Mouse (Mus musculus): ENCODE measurements around the gene Srgap1. TPM values are rescaled to one million over a fixed set of nuclear protein-coding genes. Genes with fewer than 3 reads are reported as not detected.

Gene Srgap1
- polyA plus RNA-seq, 1 experiment from 2014 or later, result 30.7 TPM

GRCm38 (mm10) chr10:121820846-121821245, 226.3 kb downstream of the Srgap1 start:
- Histone ChIP-seq H3K36me3 (peaks cover 38% of the 10 kb centered on the region), H3K4me3 (replicated peaks) (no peak overlapping the region), H3K9ac (replicated peaks) (no peak overlapping the region), H3K9me3 (replicated peaks) (no peaks in the 10 kb centered on the region), H3K4me2 (no peak overlapping the region), H3K4me1 (no peaks in the 10 kb centered on the region), H3K27ac (replicated peaks) (no peak overlapping the region), H3K27me3 (replicated peaks) (no peaks in the 10 kb centered on the region)
- WGBS, result 86% methylated on average over 7 of the region's 7 CpGs
- no peak for ATAC-seq (ENCODE audit: low FRiP score)

DNA sequence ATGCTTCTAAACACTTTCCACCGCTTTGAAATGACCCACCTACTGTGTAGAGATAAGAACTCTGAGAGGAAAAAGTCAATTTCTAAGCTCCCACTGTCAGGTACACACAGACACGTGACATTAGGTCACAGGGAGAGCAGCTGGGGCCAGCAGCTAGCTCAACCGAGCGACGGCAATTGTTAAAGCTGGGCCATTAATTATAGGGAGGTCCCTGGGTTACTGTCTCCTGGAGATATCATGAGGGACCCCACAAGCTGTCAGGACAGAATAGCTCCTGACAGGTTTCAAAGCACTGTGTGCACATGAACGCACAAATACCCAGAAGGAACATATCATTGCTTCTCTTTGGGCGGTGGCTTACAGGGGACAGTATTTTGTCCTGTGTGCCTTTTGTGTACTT, 229.1 kb downstream of the Srgap1 start:
- Histone ChIP-seq H3K4me3 (replicated peaks) (no peak overlapping the region), H3K9me3 (replicated peaks) (no peaks in the 10 kb centered on the region), H3K36me3 (peaks cover 36% of the 10 kb centered on the region; the same call in 1 of the 2 replicates), H3K4me2 (no peak overlapping the region), H3K27me3 (replicated peaks) (no peaks in the 10 kb centered on the region), H3K27ac (replicated peaks) (no peak overlapping the region), H3K4me1 (no peaks in the 10 kb centered on the region), H3K9ac (replicated peaks) (no peak overlapping the region)
- no peak for ATAC-seq (ENCODE audit: low FRiP score)
- 26% methylated on average over 7 of the region's 7 CpGs for WGBS

GRCm38 (mm10) chr10:121807771-121808170, 239.3 kb downstream of the Srgap1 start:
- Histone ChIP-seq H3K27ac (replicated peaks) (no peak overlapping the region), H3K4me1 (no peaks in the 10 kb centered on the region), H3K27me3 (replicated peaks) (no peaks in the 10 kb centered on the region), H3K9me3 (replicated peaks) (no peaks in the 10 kb centered on the region), H3K9ac (replicated peaks) (no peak overlapping the region), H3K4me3 (replicated peaks) (no peak overlapping the region), H3K4me2 (no peak overlapping the region), H3K36me3 (peaks cover 14% of the 10 kb centered on the region; the same call in 1 of the 2 replicates)
- no peak for ATAC-seq (ENCODE audit: low FRiP score)
- 93% methylated on average over 11 of the region's 11 CpGs for WGBS

DNA sequence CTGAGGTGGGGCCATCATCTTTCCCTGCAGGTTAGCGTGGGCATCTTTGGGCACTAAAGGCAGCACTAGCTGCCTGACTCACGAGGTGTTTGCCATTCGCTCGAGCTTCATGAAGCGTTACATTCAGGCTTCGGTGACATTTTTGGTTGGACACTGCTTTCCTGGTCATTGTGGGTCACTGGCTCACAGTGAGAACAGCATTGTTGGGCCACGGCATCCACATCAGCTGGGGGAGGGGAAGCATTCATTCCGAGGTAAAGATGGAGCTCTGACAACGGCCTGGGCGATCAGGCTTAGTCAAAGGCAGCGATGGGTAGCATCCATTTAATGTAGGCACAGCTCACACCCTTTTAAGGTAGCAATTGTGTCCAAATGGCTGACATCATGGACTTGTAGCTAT, 240.3 kb downstream of the Srgap1 start:
- Histone ChIP-seq H3K27ac (replicated peaks) (no peak overlapping the region), H3K4me3 (replicated peaks) (no peak overlapping the region), H3K9me3 (replicated peaks) (no peaks in the 10 kb centered on the region), H3K36me3 (peaks cover 23% of the 10 kb centered on the region), H3K4me2 (no peak overlapping the region), H3K9ac (replicated peaks) (no peak overlapping the region), H3K27me3 (replicated peaks) (no peaks in the 10 kb centered on the region), H3K4me1 (no peaks in the 10 kb centered on the region)
- WGBS, result 45% methylated on average over 11 of the region's 11 CpGs
- no peak for ATAC-seq (ENCODE audit: low FRiP score)

- WGBS, result 74% methylated on average over 11 of the region's 11 CpGs
- H3K9ac ChIP-seq (replicated peaks), result no peak overlapping the region
- no peak for ATAC-seq (ENCODE audit: low FRiP score)
- no peaks in the 10 kb centered on the region for H3K4me1 ChIP-seq
- no peak overlapping the region for H3K4me2 ChIP-seq
- no peaks in the 10 kb centered on the region for H3K9me3 ChIP-seq (replicated peaks)
- no peak overlapping the region for H3K4me3 ChIP-seq (replicated peaks)
- H3K36me3 ChIP-seq, result peaks cover 25% of the 10 kb centered on the region
- no peaks in the 10 kb centered on the region for H3K27me3 ChIP-seq (replicated peaks)
- no peak overlapping the region for H3K27ac ChIP-seq (replicated peaks)
These were observed 241.2 kb downstream of the Srgap1 start for GRCm38 (mm10) chr10:121805933-121806341.

DNA sequence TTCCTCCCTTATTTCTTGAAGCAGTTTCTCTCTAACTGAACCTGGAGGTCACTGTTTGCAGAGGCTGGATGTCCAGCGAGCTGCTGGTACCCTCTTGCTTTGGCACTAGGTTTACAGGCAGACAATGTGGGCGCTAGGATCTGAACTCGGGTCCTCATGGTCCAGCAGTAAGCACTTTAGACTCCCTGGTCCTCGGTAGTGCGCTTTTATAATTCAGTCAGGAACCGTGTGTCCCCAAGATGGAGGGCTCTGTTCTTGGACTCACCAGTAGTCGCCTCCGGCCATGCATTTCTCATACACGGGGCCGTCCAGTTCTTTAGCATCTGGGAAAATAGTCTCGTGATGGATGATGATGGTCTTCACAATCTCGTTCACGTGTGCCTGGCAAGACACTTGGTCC, 242.6 kb downstream of the Srgap1 start:
- no peaks in the 10 kb centered on the region for H3K9me3 ChIP-seq (replicated peaks)
- no peak overlapping the region for H3K9ac ChIP-seq (replicated peaks)
- H3K27me3 ChIP-seq (replicated peaks), result no peaks in the 10 kb centered on the region
- no peak overlapping the region for H3K4me3 ChIP-seq (replicated peaks)
- peaks cover 37% of the 10 kb centered on the region for H3K36me3 ChIP-seq
- WGBS, result 95% methylated on average over 13 of the region's 13 CpGs
- no peaks in the 10 kb centered on the region for H3K4me1 ChIP-seq
- ATAC-seq (ENCODE audit: low FRiP score), result no peak
- no peak overlapping the region for H3K27ac ChIP-seq (replicated peaks)
- no peak overlapping the region for H3K4me2 ChIP-seq

GRCm38 (mm10) chr10:121800041-121800440, 247.1 kb downstream of the Srgap1 start:
- Histone ChIP-seq H3K4me1 (no peaks in the 10 kb centered on the region), H3K4me3 (replicated peaks) (no peak overlapping the region), H3K4me2 (no peak overlapping the region), H3K27me3 (replicated peaks) (no peaks in the 10 kb centered on the region), H3K27ac (replicated peaks) (no peak overlapping the region), H3K9me3 (replicated peaks) (no peaks in the 10 kb centered on the region), H3K9ac (replicated peaks) (no peak overlapping the region), H3K36me3 (peaks cover 54% of the 10 kb centered on the region)
- 94% methylated on average over 13 of the region's 13 CpGs for WGBS
- no peak for ATAC-seq (ENCODE audit: low FRiP score)

- Histone ChIP-seq H3K4me2 (no peak overlapping the region), H3K4me3 (replicated peaks) (no peak overlapping the region), H3K4me1 (no peaks in the 10 kb centered on the region), H3K9me3 (replicated peaks) (no peaks in the 10 kb centered on the region), H3K9ac (replicated peaks) (no peak overlapping the region), H3K27me3 (replicated peaks) (no peaks in the 10 kb centered on the region), H3K27ac (replicated peaks) (no peak overlapping the region), H3K36me3 (peaks cover 59% of the 10 kb centered on the region)
- 82% methylated on average over 8 of the region's 8 CpGs for WGBS
- ATAC-seq (ENCODE audit: low FRiP score), result no peak
These were observed 250.9 kb downstream of the Srgap1 start for GRCm38 (mm10) chr10:121796027-121796802.

- Histone ChIP-seq H3K36me3 (peaks cover 45% of the 10 kb centered on the region), H3K4me1 (no peaks in the 10 kb centered on the region), H3K4me2 (no peak overlapping the region), H3K27me3 (replicated peaks) (no peaks in the 10 kb centered on the region), H3K9me3 (replicated peaks) (no peaks in the 10 kb centered on the region), H3K27ac (replicated peaks) (no peak overlapping the region), H3K4me3 (replicated peaks) (no peak overlapping the region), H3K9ac (replicated peaks) (no peak overlapping the region)
- 94% methylated on average over 12 of the region's 12 CpGs for WGBS
- ATAC-seq (ENCODE audit: low FRiP score), result no peak
These were observed 252.6 kb downstream of the Srgap1 start for GRCm38 (mm10) chr10:121794486-121794885.

DNA sequence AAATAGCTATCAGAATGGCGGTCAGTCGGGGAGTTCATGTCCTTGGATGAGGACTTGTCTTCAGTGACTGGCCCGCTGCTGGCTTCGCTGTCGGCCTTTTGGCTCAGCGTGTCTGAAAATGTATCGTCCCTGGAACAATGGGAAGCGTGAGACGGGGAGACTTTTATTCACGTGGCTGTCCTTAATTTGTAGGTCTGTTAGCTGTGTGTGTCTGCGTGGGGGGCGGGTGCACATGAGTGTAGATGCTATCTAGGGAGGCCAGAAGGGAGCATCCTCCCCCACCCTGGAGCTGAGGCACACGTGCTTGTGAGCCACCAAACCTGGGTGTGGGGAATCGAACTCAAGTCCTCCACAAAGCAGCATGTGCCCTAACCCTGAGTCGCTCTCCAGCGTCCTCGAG, 254.5 kb downstream of the Srgap1 start:
- H3K4me1 ChIP-seq, result no peaks in the 10 kb centered on the region
- H3K9ac ChIP-seq (replicated peaks), result no peak overlapping the region
- no peak overlapping the region for H3K4me3 ChIP-seq (replicated peaks)
- 88% methylated on average over 17 of the region's 17 CpGs for WGBS
- no peak overlapping the region for H3K4me2 ChIP-seq
- no peaks in the 10 kb centered on the region for H3K27me3 ChIP-seq (replicated peaks)
- ATAC-seq (ENCODE audit: low FRiP score), result no peak
- no peak overlapping the region for H3K27ac ChIP-seq (replicated peaks)
- peaks cover 45% of the 10 kb centered on the region for H3K36me3 ChIP-seq
- no peaks in the 10 kb centered on the region for H3K9me3 ChIP-seq (replicated peaks)

DNA sequence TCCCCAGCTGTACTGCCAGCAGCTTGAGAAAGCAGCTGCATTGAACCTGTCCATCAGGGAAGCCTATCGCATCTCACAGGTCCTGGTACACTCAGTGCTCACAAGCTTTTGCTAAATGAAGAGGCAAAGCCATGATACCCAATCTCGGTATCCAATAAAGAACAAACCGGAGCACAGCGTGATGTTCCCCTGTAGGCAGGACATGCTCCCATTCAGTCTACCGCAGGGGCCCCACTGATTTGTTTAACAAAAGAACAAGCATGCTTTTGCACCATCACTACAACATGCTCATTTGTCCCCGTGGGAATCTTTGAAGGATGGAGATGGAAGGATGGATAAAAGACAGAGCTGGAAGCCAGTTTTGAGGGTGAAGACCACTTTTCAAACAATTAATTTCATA, 257.0 kb downstream of the Srgap1 start:
- H3K9me3 ChIP-seq (replicated peaks), result no peaks in the 10 kb centered on the region
- H3K4me2 ChIP-seq, result no peak overlapping the region
- H3K27me3 ChIP-seq (replicated peaks), result no peaks in the 10 kb centered on the region
- H3K4me1 ChIP-seq, result no peaks in the 10 kb centered on the region
- H3K27ac ChIP-seq (replicated peaks), result no peak overlapping the region
- peaks cover 53% of the 10 kb centered on the region for H3K36me3 ChIP-seq
- no peak overlapping the region for H3K4me3 ChIP-seq (replicated peaks)
- WGBS, result 26% methylated on average over 6 of the region's 6 CpGs
- no peak overlapping the region for H3K9ac ChIP-seq (replicated peaks)
- ATAC-seq (ENCODE audit: low FRiP score), result no peak

- no peaks in the 10 kb centered on the region for H3K4me1 ChIP-seq
- ATAC-seq (ENCODE audit: low FRiP score), result no peak
- 88% methylated on average over 3 of the region's 3 CpGs for WGBS
- H3K9ac ChIP-seq (replicated peaks), result no peak overlapping the region
- peaks cover 58% of the 10 kb centered on the region for H3K36me3 ChIP-seq
- H3K27ac ChIP-seq (replicated peaks), result no peak overlapping the region
- no peaks in the 10 kb centered on the region for H3K27me3 ChIP-seq (replicated peaks)
- H3K9me3 ChIP-seq (replicated peaks), result no peaks in the 10 kb centered on the region
- H3K4me3 ChIP-seq (replicated peaks), result no peak overlapping the region
- H3K4me2 ChIP-seq, result no peak overlapping the region
These were observed 258.6 kb downstream of the Srgap1 start for GRCm38 (mm10) chr10:121788536-121788935.
